Mouse (Mus musculus): ENCODE results near the gene Pop7. TPM values are rescaled to one million over a fixed set of nuclear protein-coding genes. Genes with fewer than 3 reads are reported as not detected.

Gene Pop7
- polyA plus RNA-seq, 1 experiment from 2014 or later, result 57.9 TPM

DNA sequence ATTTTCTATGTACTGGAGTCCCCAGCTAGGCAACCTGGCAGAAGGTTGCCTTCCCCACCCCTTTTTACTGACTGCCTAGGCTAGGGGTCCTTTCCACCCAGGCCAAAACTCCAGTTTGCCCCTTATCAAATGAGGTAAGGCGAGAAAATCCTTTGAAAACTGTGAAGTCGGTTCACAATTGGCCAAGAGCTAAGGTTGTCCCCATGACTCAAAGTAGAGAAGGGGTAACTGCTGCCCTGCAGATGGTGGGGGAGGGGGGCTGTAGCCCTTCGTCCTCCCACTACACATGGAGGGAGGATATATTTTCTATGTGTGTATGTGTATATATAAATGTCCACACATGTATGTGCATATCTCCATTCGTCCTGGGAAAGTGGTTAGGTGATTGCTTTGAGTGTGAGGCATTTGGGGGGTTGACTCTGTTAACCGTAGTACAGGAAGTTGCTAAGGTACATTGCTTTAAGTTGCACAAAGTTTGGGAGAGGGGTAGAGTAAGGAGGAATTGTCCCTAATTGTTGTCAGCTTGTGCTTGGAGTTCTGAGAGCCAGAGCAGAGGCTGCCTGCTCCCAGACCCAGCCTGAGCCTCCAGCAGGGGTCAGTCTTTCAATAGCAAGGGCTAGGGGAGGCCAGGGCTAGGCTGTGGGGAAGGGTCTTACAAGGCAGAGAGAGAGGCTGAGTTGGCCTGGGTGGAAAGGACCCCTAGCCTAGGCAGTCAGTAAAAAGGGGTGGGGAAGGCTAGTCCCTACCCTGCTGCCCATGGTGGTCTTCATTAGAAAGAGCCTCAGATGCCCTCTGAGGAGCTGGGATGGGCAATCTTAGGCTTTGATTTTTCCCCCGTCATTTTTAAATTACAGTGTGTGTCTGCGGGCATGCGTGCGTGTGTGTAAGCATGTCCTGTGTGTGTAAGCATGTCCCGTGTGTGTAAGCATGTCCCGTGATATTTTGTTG lies 10.8 kb upstream of the Pop7 start:
- ATAC-seq (ENCODE audit: insufficient read depth, low FRiP score, low TSS enrichment) (0 out of 2 replicates have a peak, but pooled peaks have one; percentile 32), DNase-seq (ENCODE audit: low spot score) (peak; percentile 66)
- Histone ChIP-seq H3K4me2 (ENCODE audit: low read depth) (no peak overlapping the region), H3K9ac (ENCODE audit: low read length) (0 out of 2 replicates have a peak overlapping the region, but pooled peaks have one; percentile 5), H3K27ac (ENCODE audit: low read depth, low read length) (no peak overlapping the region), H3K4me3 (ENCODE audit: low read depth, low read length) (no peak overlapping the region), H3K9me3 (ENCODE audit: control insufficient read depth, low read length) (no peaks in the 10 kb centered on the region), H3K36me3 (ENCODE audit: control insufficient read depth, insufficient read depth, low read length) (peaks cover 2% of the 10 kb centered on the region; the same call in 1 of the 2 replicates), H3K4me1 (ENCODE audit: control insufficient read depth, insufficient read depth, low read length) (peaks cover 13% of the 10 kb centered on the region), H3K27me3 (ENCODE audit: control insufficient read depth, insufficient read depth, low read length) (no peaks in the 10 kb centered on the region)
- 77% methylated on average over 11 of the region's 11 CpGs for WGBS

DNA sequence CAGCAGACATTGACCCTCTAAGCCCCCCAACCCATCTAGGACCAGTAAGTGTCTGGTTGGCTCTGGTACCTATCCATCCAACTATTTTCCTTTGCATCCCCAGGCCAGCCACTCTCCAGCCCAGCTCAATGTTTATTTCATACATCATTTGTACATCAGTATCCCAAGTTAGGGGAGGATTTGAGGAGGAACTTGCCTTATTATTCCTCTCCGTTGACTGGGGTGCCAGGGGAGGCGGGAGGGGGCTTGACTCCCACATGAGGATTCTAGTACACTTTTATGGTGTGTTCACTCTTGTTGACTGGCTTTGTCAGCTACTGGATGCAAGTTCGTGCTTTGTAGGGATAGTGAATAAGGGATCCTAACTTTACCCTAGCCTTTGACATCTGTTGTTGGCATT lies 9.4 kb upstream of the Pop7 start:
- DNase-seq (ENCODE audit: low spot score) (no peak), ATAC-seq (ENCODE audit: insufficient read depth, low FRiP score, low TSS enrichment) (no peak)
- Histone ChIP-seq H3K27ac (ENCODE audit: low read depth, low read length) (no peak overlapping the region), H3K9ac (ENCODE audit: low read length) (peak overlapping the region; percentile 39; the same call in 1 of the 2 replicates), H3K4me2 (ENCODE audit: low read depth) (peak overlapping the region; percentile 77), H3K4me3 (ENCODE audit: low read depth, low read length) (peak overlapping the region; percentile 100), H3K36me3 (ENCODE audit: control insufficient read depth, insufficient read depth, low read length) (no peaks in the 10 kb centered on the region), H3K4me1 (ENCODE audit: control insufficient read depth, insufficient read depth, low read length) (peaks cover 13% of the 10 kb centered on the region), H3K9me3 (ENCODE audit: control insufficient read depth, low read length) (no peaks in the 10 kb centered on the region), H3K27me3 (ENCODE audit: control insufficient read depth, insufficient read depth, low read length) (no peaks in the 10 kb centered on the region)
- 68% methylated on average over 3 of the region's 3 CpGs for WGBS

DNA sequence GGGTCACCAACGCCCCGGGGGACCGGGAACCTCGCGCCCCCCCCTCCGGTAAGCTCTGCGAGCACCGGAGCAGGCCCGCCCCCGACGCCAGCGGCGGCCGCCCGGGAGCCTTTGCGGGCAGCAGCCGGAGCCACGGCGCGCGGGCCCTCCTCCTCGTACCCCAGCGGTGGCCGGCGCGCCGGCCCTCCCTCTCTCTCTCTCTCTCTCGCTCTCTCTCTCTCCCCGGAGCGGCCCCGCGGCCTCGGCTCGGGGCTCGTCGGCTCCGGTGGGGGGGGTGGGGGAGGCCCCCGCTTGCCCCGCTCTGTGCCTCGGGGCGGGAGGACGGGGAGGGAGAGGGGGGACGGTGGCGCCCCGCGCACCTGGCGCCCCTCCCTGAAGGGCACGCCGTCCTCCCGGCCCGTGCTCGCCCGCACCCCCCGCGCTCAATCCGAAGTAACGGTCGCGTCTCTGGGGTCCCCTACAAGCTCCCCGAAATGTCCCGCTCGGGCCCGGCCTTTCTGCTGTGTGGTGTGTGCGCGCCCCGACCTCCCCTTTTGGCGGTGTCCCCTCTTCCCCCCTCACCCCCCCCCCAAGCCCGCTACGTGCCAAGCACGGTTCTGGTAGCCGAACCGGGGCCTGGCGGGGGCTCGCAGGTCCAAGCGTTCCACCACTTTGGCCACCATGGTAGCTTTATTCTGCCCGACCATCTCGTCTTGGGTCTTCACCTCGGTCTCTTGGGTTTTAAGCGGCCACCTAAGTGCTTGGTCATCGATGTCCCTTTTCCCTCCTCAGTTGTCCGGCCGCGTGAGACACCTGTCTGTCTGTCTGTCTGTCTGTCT lies 8.5 kb upstream of the Pop7 start:
- peak overlapping the region; percentile 99 for H3K9ac ChIP-seq (ENCODE audit: low read length)
- H3K9me3 ChIP-seq (ENCODE audit: control insufficient read depth, low read length), result no peaks in the 10 kb centered on the region
- no peaks in the 10 kb centered on the region for H3K36me3 ChIP-seq (ENCODE audit: control insufficient read depth, insufficient read depth, low read length)
- H3K27ac ChIP-seq (ENCODE audit: low read depth, low read length), result peak overlapping the region; percentile 80
- ATAC-seq (ENCODE audit: insufficient read depth, low FRiP score, low TSS enrichment), result peak; percentile 51
- under 1% methylated on average over 38 of the region's 83 CpGs for WGBS
- H3K27me3 ChIP-seq (ENCODE audit: control insufficient read depth, insufficient read depth, low read length), result no peaks in the 10 kb centered on the region
- DNase-seq (ENCODE audit: low spot score), result peak; percentile 50
- peaks cover 13% of the 10 kb centered on the region for H3K4me1 ChIP-seq (ENCODE audit: control insufficient read depth, insufficient read depth, low read length)
- peak overlapping the region; percentile 100 for H3K4me3 ChIP-seq (ENCODE audit: low read depth, low read length)
- peak overlapping the region; percentile 77 for H3K4me2 ChIP-seq (ENCODE audit: low read depth)

DNA sequence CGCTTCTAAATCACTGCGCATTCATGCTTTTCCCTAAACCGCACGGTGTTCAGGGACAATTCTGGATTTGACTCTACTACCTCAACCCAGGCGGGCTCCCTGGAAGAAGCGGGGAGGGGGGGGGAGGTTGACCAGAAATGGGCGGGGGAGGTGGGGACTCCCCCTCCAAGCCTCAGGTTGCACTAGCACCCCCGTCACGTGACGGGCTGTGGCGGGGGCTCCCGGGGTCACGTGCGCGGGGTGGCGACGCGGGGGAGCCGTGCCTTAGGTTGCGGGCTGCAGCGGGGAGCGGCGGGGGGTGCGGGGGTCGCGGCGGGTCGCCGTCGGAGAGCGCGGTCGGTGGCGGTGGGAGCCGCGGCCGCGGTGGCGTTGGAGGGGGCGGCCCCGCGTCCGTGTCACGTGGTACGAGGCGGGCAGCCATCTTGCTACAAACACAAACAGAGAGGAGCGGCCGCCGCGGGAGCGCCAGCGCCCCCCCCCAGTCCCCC lies 7.7 kb upstream of the Pop7 start:
- H3K36me3 ChIP-seq (ENCODE audit: control insufficient read depth, insufficient read depth, low read length), result no peaks in the 10 kb centered on the region
- WGBS, result 3% methylated on average over 26 of the region's 52 CpGs
- peaks cover 13% of the 10 kb centered on the region for H3K4me1 ChIP-seq (ENCODE audit: control insufficient read depth, insufficient read depth, low read length)
- H3K27me3 ChIP-seq (ENCODE audit: control insufficient read depth, insufficient read depth, low read length), result no peaks in the 10 kb centered on the region
- peak; percentile 79 for DNase-seq (ENCODE audit: low spot score)
- peak overlapping the region; percentile 99 for H3K9ac ChIP-seq (ENCODE audit: low read length)
- H3K27ac ChIP-seq (ENCODE audit: low read depth, low read length), result peak overlapping the region; percentile 80; the same call in 1 of the 2 replicates
- peak; percentile 82 for ATAC-seq (ENCODE audit: insufficient read depth, low FRiP score, low TSS enrichment)
- peak overlapping the region; percentile 77 for H3K4me2 ChIP-seq (ENCODE audit: low read depth)
- no peaks in the 10 kb centered on the region for H3K9me3 ChIP-seq (ENCODE audit: control insufficient read depth, low read length)
- H3K4me3 ChIP-seq (ENCODE audit: low read depth, low read length), result peak overlapping the region; percentile 100

DNA sequence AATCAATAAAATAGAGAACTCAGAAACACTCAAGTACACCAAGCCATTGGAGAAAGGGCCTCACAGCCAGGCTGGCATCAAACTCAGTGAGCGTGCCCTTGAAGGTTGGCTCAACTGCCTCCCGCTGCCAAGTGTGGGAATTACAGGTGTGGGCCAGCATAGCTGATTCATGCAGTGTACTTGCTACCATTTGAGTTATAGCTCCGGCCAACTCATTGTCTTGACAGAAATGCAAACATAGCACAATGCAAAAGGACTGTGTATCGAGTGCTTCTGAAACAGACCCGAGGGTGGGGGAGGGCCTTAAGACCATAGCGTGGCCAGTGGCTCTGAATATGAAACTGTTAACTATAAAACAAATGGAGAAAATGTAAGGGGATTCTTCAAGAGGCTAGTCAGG lies 1.7 kb upstream of the Pop7 start:
- Histone ChIP-seq H3K9ac (ENCODE audit: low read length) (no peak overlapping the region), H3K27me3 (ENCODE audit: control insufficient read depth, insufficient read depth, low read length) (no peaks in the 10 kb centered on the region), H3K9me3 (ENCODE audit: control insufficient read depth, low read length) (no peaks in the 10 kb centered on the region), H3K4me2 (ENCODE audit: low read depth) (no peak overlapping the region), H3K36me3 (ENCODE audit: control insufficient read depth, insufficient read depth, low read length) (no peaks in the 10 kb centered on the region), H3K4me1 (ENCODE audit: control insufficient read depth, insufficient read depth, low read length) (0 out of 2 replicates have a peak, but pooled peaks cover 3% of the 10 kb centered on the region), H3K4me3 (ENCODE audit: low read depth, low read length) (no peak overlapping the region), H3K27ac (ENCODE audit: low read depth, low read length) (no peak overlapping the region)
- 87% methylated on average over 6 of the region's 6 CpGs for WGBS
- ATAC-seq (ENCODE audit: insufficient read depth, low FRiP score, low TSS enrichment) (no peak), DNase-seq (ENCODE audit: low spot score) (no peak)

DNA sequence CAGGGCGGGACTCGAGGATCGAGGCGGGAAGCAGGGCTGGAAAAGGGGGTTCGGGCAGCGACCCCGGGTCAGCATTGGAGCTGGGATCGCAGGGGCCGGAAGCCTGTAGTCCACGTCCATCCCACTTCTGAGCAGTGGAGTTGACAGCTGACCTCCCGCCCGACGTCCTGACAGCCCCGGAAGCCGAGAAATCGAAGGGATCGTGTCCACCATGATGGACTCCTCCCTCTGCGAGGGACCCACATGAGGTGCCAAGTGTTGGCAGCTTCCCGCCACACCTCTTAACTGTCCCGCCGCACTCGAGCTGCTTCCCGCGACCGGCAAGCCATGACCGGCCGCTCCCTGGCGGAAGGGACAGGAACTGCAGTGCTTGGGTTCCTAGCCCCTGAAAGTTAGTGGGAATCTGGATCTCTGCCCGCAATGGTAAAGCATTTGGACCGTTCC lies 371 bp upstream of the Pop7 start:
- ATAC-seq (ENCODE audit: insufficient read depth, low FRiP score, low TSS enrichment), result peak; percentile 74
- H3K4me3 ChIP-seq (ENCODE audit: low read depth, low read length), result peak overlapping the region; percentile 50
- WGBS, result 0% methylated on average over 30 of the region's 30 CpGs

DNA sequence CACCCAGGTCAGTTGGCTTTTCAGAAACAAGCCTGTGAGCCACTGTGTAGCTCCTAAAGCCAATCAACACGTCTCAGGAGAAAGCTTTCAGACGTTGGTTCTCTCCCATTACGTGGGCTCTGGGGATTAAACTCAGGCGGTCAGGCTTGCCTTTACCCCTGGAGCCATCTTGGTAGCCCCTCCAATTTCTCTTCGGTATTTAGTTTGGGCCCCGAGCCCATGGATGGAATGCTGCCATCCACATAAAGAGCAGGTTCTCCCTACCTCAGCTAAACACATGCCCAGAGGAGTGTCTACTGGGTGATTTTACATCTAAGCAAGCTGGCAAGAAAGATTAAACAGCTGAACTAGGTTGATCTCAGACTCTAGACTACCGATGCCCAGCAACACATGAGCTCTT lies 2.1 kb downstream of the Pop7 start:
- WGBS, result 93% methylated on average over 7 of the region's 7 CpGs
- Histone ChIP-seq H3K27me3 (ENCODE audit: control insufficient read depth, insufficient read depth, low read length) (no peaks in the 10 kb centered on the region), H3K4me3 (ENCODE audit: low read depth, low read length) (no peak overlapping the region), H3K9ac (ENCODE audit: low read length) (no peak overlapping the region), H3K27ac (ENCODE audit: low read depth, low read length) (no peak overlapping the region), H3K9me3 (ENCODE audit: control insufficient read depth, low read length) (no peaks in the 10 kb centered on the region), H3K36me3 (ENCODE audit: control insufficient read depth, insufficient read depth, low read length) (no peaks in the 10 kb centered on the region), H3K4me2 (ENCODE audit: low read depth) (no peak overlapping the region), H3K4me1 (ENCODE audit: control insufficient read depth, insufficient read depth, low read length) (0 out of 2 replicates have a peak, but pooled peaks cover 3% of the 10 kb centered on the region)
- DNase-seq (ENCODE audit: low spot score) (no peak), ATAC-seq (ENCODE audit: insufficient read depth, low FRiP score, low TSS enrichment) (no peak)

More for the DNA sequence above, 371 bp upstream of the Pop7 start:
- Histone ChIP-seq H3K4me1 (ENCODE audit: control insufficient read depth, insufficient read depth, low read length) (0 out of 2 replicates have a peak, but pooled peaks cover 3% of the 10 kb centered on the region), H3K4me2 (ENCODE audit: low read depth) (peak overlapping the region; percentile 72), H3K9ac (ENCODE audit: low read length) (peak overlapping the region; percentile 66), H3K9me3 (ENCODE audit: control insufficient read depth, low read length) (no peaks in the 10 kb centered on the region), H3K36me3 (ENCODE audit: control insufficient read depth, insufficient read depth, low read length) (no peaks in the 10 kb centered on the region), H3K27me3 (ENCODE audit: control insufficient read depth, insufficient read depth, low read length) (no peaks in the 10 kb centered on the region), H3K27ac (ENCODE audit: low read depth, low read length) (peak overlapping the region; percentile 49)
- peak; percentile 86 for DNase-seq (ENCODE audit: low spot score)

DNA sequence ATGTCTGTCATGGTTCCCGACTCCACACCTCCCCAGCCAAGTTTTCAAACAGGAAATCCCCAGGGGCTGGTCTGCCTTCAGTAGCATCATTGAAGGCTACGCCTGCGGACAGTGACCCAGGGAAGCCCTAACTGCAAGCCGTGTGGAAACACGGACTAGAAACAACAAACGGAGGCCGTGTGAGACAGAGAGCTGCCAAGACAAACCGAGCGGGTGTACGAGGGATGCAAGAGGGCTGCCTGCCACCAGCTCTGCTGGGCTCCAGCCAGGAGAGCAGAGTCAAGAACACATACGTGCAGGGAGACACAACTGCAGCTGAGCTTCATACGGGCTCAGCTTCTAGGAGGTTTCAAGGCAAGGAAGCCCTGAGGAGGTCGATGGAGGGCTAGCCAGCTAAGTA lies 8.5 kb downstream of the Pop7 start:
- Histone ChIP-seq H3K9me3 (ENCODE audit: control insufficient read depth, low read length) (no peaks in the 10 kb centered on the region), H3K36me3 (ENCODE audit: control insufficient read depth, insufficient read depth, low read length) (no peaks in the 10 kb centered on the region), H3K4me1 (ENCODE audit: control insufficient read depth, insufficient read depth, low read length) (no peaks in the 10 kb centered on the region), H3K27ac (ENCODE audit: low read depth, low read length) (no peak overlapping the region), H3K27me3 (ENCODE audit: control insufficient read depth, insufficient read depth, low read length) (no peaks in the 10 kb centered on the region), H3K4me3 (ENCODE audit: low read depth, low read length) (no peak overlapping the region), H3K9ac (ENCODE audit: low read length) (no peak overlapping the region), H3K4me2 (ENCODE audit: low read depth) (no peak overlapping the region)
- 76% methylated on average over 13 of the region's 13 CpGs for WGBS
- ATAC-seq (ENCODE audit: insufficient read depth, low FRiP score, low TSS enrichment) (no peak), DNase-seq (ENCODE audit: low spot score) (no peak)

All from neural tube, embryonic 11.5 days (tissue).